Mouse (Mus musculus) ZHBTc4 (cell line): Measurements from ENCODE around the gene Ss18l2.

Experiments
- DNase-seq: peaks from one replicate; pipeline ENCODE4 v3.0.0-alpha.2; 2011; ENCODE audit warnings: low read depth, low spot score

Ss18l2 gene

GRCm38 (mm10) chr9:121757835-121758814 is 48.0 kb downstream of the Ss18l2 start:
- DNase-seq = no peak

DNA sequence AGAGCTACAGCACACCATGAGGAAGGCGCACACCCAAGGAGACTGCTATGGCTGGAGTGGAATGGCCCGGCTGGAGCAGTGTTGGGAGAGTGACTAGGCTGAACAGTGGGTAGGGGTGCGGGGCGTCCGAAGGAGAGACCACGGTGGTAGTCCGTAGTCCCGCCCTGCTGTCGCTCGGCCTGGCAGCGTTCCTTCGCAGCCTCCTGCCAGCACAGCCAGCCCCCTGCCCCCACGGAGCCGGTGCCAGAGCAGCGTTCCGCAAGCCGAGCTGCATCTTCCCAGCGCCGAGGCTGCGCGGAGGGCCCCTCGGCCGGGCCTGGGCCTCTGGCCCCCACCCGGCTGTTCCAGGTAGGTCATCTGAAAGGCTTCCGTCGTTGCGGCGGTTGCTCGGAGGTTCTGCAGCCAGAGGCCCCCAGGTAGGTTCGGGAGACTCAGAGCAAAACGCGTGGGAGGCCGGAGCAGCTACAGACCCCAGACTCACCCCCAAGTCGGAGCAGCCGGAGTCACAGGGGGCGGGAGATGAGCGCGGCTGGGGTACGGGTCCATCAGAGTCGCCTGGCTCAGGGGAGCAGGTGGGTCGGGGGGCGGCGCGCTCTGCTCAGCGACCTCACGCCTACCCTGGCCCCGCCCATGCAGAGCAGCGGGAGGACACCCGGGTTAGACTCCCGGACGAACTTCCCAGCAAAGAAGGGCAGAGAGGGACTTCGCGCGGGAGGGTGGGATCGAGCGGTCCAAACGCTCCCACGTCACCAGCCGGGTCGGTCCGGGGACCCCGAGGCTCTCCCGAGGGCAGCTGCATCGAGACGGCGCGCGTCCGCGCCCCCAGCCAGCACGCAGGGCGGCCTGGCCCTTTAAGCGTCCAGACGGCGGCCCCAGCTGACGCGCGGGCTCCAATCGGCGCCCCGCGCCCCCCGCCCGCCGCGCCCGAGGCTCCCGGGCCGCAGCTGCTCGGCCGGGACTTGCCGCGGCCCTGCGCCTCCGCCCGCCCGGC is 49.3 kb downstream of the Ss18l2 start, which contains the start of gene Zfp651:
Gene Zfp651 (plus strand): TSS at position 240 of the 991 bp plus-strand sequence.
- peak; percentile 65 for DNase-seq

- peak; percentile 69 for DNase-seq
These were observed 50.4 kb downstream of the Ss18l2 start for GRCm38 (mm10) chr9:121760271-121761090.

- DNase-seq = no peak
These were observed 51.0 kb downstream of the Ss18l2 start for GRCm38 (mm10) chr9:121761091-121761665.

DNA sequence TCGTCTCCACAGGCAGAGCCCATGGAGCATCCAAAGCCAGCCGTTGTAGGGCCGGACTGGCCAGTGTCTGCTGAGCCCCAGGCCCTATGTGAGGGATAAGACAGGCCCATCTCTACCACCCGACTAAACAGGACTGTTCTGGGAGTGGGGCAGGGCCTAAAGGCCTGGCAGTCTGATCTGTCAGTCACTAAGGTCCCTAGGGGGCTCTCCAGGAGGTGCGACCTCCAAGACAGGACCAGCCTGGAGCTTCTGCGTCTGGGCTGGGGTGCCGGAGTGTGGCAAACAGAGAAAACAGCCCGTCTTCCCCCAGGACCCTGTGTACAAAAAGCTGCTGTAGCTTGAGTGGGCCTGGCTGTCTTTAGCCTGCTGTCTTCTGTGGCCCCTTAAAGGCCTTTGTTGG is 51.7 kb downstream of the Ss18l2 start:
- no peak for DNase-seq

GRCm38 (mm10) chr9:121762248-121762647 is 52.1 kb downstream of the Ss18l2 start:
- DNase-seq = no peak

DNA sequence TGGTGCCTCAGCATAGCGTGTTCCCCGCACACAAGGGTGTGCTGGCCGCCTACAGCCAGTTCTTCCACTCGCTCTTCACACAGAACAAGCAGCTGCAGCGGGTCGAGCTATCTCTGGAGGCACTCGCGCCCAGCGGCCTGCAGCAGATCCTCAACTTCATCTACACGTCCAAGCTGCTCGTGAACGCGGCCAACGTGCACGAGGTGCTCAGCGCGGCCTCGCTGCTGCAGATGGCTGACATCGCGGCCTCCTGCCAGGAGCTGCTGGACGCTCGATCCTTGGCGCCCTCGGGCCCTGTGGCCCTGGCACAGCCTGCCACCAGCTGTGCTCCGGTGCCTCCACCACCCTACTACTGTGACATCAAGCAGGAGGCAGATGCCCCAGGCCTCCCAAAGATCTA is 52.6 kb downstream of the Ss18l2 start:
- peak; percentile 54 for DNase-seq
